Mouse (Mus musculus) myocyte (in vitro differentiated cells): ENCODE results near the gene Runx3. TPM values are rescaled to one million over a fixed set of nuclear protein-coding genes. Genes with fewer than 3 reads are reported as not detected.

Experiments used
- H3K27me3 ChIP-seq: one replicate; pipeline ENCODE4 v1.6.1; 2011; ENCODE audit not compliant: control insufficient read depth, insufficient read depth, insufficient read length
- H3K36me3 ChIP-seq: one replicate; pipeline ENCODE4 v1.6.1; 2011; ENCODE audit not compliant: control insufficient read depth, insufficient read depth
- H3K4me2 ChIP-seq: one replicate; pipeline ENCODE4 v1.6.1; 2011; ENCODE audit warnings: low read depth, control low read depth
- H3K4me3 ChIP-seq: one replicate; pipeline ENCODE4 v1.5.1; 2011; ENCODE audit warnings: mild to moderate bottlenecking, control low read depth, moderate library complexity
- H3K79me2 ChIP-seq: one replicate; pipeline ENCODE4 v1.6.1; 2011; ENCODE audit not compliant: control insufficient read depth, insufficient read depth
- H3ac ChIP-seq: one replicate; pipeline ENCODE4 v1.6.1; 2011; ENCODE audit not compliant: control insufficient read depth, insufficient read length
- CEBPB ChIP-seq: IDR thresholded peaks from 2 replicates; pipeline ENCODE4 v1.6.1; 2011; ENCODE audit warnings: mild to moderate bottlenecking, moderate library complexity; ENCODE audit not compliant: poor library complexity, insufficient read depth, severe bottlenecking
- E2F4 ChIP-seq: IDR thresholded peaks from one replicate; pipeline ENCODE4 v1.6.1; 2011; ENCODE audit warnings: mild to moderate bottlenecking, control low read depth, moderate library complexity; ENCODE audit not compliant: insufficient read depth
- MAX ChIP-seq: IDR thresholded peaks from one replicate; pipeline ENCODE4 v1.6.1; 2011; ENCODE audit warnings: low read depth, mild to moderate bottlenecking, control low read depth
- MYOD1 ChIP-seq, 3 experiments: IDR thresholded peaks; one replicate each; pipeline ENCODE4 v1.6.1; 2011; ENCODE audit warnings: control low read depth in 2 of 3, low read depth in 2 of 3, mild to moderate bottlenecking in 2 of 3, moderate library complexity in 1 of 3; ENCODE audit not compliant: insufficient read length in 2 of 3, control insufficient read depth in 1 of 3
- MYOG ChIP-seq, 3 experiments: IDR thresholded peaks; one replicate each; pipeline ENCODE4 v1.6.1; 2011; ENCODE audit warnings: control low read depth in 2 of 3, low read depth in 2 of 3, mild to moderate bottlenecking in 2 of 3; ENCODE audit not compliant: insufficient read length in 2 of 3, control insufficient read depth in 1 of 3, insufficient read depth in 1 of 3
- POLR2A ChIP-seq: IDR thresholded peaks from one replicate; pipeline ENCODE4 v1.6.1; 2011; ENCODE audit warnings: low read depth, mild to moderate bottlenecking, control low read depth, moderate library complexity; ENCODE audit not compliant: insufficient read length
- POLR2AphosphoS2 ChIP-seq: IDR thresholded peaks from one replicate; pipeline ENCODE4 v1.6.1; 2011; ENCODE audit warnings: low read depth, control low read depth; ENCODE audit not compliant: insufficient read length
- REST ChIP-seq: IDR thresholded peaks from one replicate; pipeline ENCODE4 v1.6.1; 2011; ENCODE audit warnings: mild to moderate bottlenecking, control low read depth, moderate library complexity; ENCODE audit not compliant: insufficient read depth, insufficient read length
- SRF ChIP-seq: IDR thresholded peaks from one replicate; pipeline ENCODE4 v1.6.1; 2011; ENCODE audit warnings: low read depth; ENCODE audit not compliant: control insufficient read depth, insufficient read length
- TCF12 ChIP-seq: IDR thresholded peaks from one replicate; pipeline ENCODE4 v1.6.1; 2011; ENCODE audit warnings: mild to moderate bottlenecking, control low read depth; ENCODE audit not compliant: poor library complexity, insufficient read depth, severe bottlenecking
- TCF3 ChIP-seq: IDR thresholded peaks from one replicate; pipeline ENCODE4 v1.6.1; 2011; ENCODE audit warnings: low read depth, control low read depth; ENCODE audit not compliant: insufficient read length
- USF1 ChIP-seq: IDR thresholded peaks from one replicate; pipeline ENCODE4 v1.6.1; 2011; ENCODE audit warnings: low read depth, mild to moderate bottlenecking, control low read depth, moderate library complexity
- polyA plus RNA-seq: library from polyadenylated mRNA; unstranded; fragments of >200 nt; fragmentation: generic; extraction: Trizol; gene quantifications from one replicate; pipeline ENCODE4 v1.2.1, GENCODE M21; 2012; ENCODE audit warnings: missing spikeins

The Runx3 gene
- polyA plus RNA-seq, 1 experiment: 19.6 TPM

DNA sequence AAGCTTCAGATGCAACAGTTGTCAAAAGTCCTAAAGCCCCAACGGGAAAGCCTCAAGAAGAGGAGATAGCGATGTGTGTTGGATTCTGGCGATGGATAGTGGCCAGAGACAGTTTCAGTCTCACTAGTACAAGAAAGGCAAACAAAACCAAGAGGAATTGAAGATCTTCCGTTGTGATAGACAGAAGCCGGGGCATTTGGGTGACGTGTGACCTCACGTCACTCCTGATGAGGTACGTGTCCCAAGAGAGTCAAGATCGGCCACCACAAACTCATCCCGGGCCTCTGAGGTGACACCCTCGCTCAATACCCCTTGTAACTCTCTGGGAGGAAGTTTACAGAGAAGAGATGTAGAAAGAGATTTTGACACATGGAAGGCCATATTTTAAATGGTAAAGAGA is 41.0 kb downstream of the Runx3 start:
- peaks cover 17% of the 10 kb centered on the region for H3K36me3 ChIP-seq
- TF ChIP-seq E2F4: no peak
- TF ChIP-seq POLR2AphosphoS2: no peak
- TF ChIP-seq MYOG (IDR thresholded peaks at IDR 0.05; ENCODE audit: control insufficient read depth in 1 of 3, insufficient read depth in 1 of 3, insufficient read length in 2 of 3, low read depth in 2 of 3): no peak
- TF ChIP-seq USF1: no peak
- TF ChIP-seq MAX: no peak
- no peak for TF ChIP-seq MYOD1 (IDR thresholded peaks at IDR 0.05; ENCODE audit: control insufficient read depth in 1 of 3, insufficient read length in 2 of 3, low read depth in 2 of 3)
- no peak for TF ChIP-seq POLR2A
- no peak for TF ChIP-seq SRF
- TF ChIP-seq CEBPB: no peak
- TF ChIP-seq TCF12: no peak
- TF ChIP-seq REST: no peak
- TF ChIP-seq TCF3: no peak
- H3K27me3 ChIP-seq: no peaks in the 10 kb centered on the region
- H3ac ChIP-seq: no peak overlapping the region
- peaks cover 19% of the 10 kb centered on the region for H3K79me2 ChIP-seq
- no peak overlapping the region for H3K4me3 ChIP-seq
- no peak overlapping the region for H3K4me2 ChIP-seq

DNA sequence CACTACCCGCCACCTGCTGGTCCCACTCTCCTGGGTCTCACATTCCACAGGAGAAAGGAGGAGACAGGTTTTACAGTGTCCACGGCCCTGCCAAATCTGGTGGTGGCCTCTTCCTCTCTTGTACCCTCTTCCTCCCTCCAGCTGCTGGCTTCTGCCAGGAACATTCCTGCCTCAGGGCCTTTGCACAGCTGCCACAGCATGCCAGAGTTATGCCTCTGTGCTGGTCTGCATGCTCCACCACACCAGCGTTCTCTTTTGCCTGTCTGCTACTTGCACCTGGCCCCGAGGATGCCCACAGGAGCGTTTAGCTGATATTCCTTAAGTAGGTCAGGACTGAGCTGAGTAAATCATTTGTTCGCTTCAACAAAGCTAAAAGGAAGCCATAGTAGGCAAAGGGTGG is 45.3 kb downstream of the Runx3 start:
- no peaks in the 10 kb centered on the region for H3K27me3 ChIP-seq
- no peak overlapping the region for H3ac ChIP-seq
- H3K4me3 ChIP-seq: no peak overlapping the region
- H3K79me2 ChIP-seq: peaks cover 2% of the 10 kb centered on the region
- no peak for TF ChIP-seq USF1
- no peak for TF ChIP-seq E2F4
- no peak for TF ChIP-seq POLR2AphosphoS2
- TF ChIP-seq TCF12: no peak
- no peak for TF ChIP-seq CEBPB
- no peak for TF ChIP-seq POLR2A
- TF ChIP-seq TCF3: no peak
- peaks cover 12% of the 10 kb centered on the region for H3K36me3 ChIP-seq
- no peak overlapping the region for H3K4me2 ChIP-seq

DNA sequence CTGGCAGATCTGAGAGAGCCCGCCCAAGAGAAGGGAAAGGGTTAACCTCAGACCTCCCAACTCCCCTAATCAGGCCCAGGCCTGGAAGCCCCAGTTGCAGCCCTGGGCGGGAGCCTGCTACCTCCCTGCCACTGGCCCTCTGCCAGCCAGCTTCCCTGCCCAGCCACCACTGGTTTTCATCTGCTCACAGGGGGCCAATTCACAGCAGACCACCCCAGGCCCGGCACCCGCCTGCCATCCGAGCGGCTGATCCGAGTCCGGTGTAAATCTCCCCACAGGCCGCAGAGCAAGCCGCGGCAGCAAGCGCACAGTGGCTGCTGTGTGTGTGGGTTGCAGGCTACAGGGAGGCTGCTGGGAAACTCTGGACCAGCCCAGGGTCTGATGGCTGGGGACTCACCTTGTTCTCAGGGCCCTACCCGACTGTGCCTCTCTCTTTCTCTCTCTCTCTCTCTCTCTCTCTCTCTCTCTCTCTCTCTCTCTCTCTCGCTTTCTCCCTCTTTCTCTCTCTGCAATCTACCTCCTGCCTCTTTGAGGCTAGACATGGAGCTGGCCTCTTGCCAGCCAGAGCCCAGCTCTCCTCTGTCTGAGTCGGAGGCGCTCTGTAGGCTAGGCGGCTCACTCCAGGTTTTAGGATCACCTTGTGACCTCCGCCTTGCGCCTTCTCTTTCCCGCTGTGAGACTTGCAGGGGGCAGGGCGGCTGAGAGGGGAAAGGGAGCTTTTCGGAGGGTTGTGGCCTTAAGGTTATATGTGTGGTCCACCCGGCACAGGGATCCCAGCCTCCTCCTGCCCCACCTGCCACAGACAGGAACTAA is 46.2 kb downstream of the Runx3 start:
- no peak overlapping the region for H3K4me3 ChIP-seq
- H3ac ChIP-seq: no peak overlapping the region
- no peaks in the 10 kb centered on the region for H3K27me3 ChIP-seq
- peaks cover 12% of the 10 kb centered on the region for H3K36me3 ChIP-seq
- no peak overlapping the region for H3K4me2 ChIP-seq
- H3K79me2 ChIP-seq: no peaks in the 10 kb centered on the region
- TF ChIP-seq TCF12 (no peak), USF1 (no peak), POLR2AphosphoS2 (no peak), CEBPB (no peak), MYOD1 (IDR thresholded peaks at IDR 0.05; ENCODE audit: control insufficient read depth in 1 of 3, insufficient read length in 2 of 3, low read depth in 2 of 3) (no peak), TCF3 (no peak), REST (no peak), MAX (no peak), E2F4 (no peak), MYOG (IDR thresholded peaks at IDR 0.05; ENCODE audit: control insufficient read depth in 1 of 3, insufficient read depth in 1 of 3, insufficient read length in 2 of 3, low read depth in 2 of 3) (no peak), POLR2A (no peak)

DNA sequence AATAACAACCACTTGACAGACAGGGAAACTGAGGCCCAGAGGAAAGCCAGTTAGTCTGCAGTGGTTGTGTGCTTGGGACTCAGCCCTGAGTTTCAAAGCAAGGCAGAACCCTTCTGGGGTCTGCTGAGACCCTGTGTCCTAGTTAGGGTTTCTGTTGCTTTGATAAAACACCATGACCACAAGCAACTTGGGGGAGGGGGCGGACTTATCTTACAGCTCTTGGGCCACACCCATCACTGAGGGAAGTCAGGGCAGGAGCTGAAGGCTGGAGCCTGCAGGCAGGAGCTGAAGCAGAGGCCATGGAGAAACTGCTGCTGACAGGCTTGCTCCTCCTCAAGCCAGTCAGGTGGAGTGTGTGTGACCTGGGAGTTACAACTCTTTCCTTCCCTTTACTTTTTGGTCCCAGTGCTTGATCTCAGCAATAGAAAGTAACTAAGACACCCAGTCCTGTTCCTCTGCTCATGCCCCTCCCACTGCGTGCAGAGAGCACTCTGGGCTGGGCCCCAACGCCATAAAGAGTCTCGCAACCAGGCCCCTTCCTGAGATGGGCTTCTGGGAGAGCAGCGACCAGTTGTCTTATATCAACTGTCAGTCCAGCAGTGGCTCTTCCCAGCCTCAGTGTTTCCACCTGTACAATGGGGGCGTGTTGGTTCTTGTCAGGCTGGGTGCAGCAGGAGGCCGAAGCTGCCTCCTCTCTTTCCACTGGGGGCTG is 47.5 kb downstream of the Runx3 start:
- TF ChIP-seq SRF: no peak
- no peak for TF ChIP-seq REST
- TF ChIP-seq USF1: no peak
- no peak for TF ChIP-seq POLR2A
- TF ChIP-seq MYOG (IDR thresholded peaks at IDR 0.05; ENCODE audit: control insufficient read depth in 1 of 3, insufficient read depth in 1 of 3, insufficient read length in 2 of 3, low read depth in 2 of 3): no peak
- no peak for TF ChIP-seq MAX
- TF ChIP-seq TCF3: no peak
- no peak for TF ChIP-seq POLR2AphosphoS2
- TF ChIP-seq CEBPB: no peak
- no peak for TF ChIP-seq MYOD1 (IDR thresholded peaks at IDR 0.05; ENCODE audit: control insufficient read depth in 1 of 3, insufficient read length in 2 of 3, low read depth in 2 of 3)
- TF ChIP-seq TCF12: no peak
- no peak for TF ChIP-seq E2F4
- H3K4me2 ChIP-seq: no peak overlapping the region
- H3ac ChIP-seq: no peak overlapping the region
- no peaks in the 10 kb centered on the region for H3K27me3 ChIP-seq
- H3K36me3 ChIP-seq: peaks cover 17% of the 10 kb centered on the region
- no peak overlapping the region for H3K4me3 ChIP-seq
- no peaks in the 10 kb centered on the region for H3K79me2 ChIP-seq
